Mouse (Mus musculus) liver, embryonic 14.5 days (tissue): ENCODE data around the gene Kalrn.

Experiments used
- CTCF ChIP-seq: IDR thresholded peaks from 2 replicates; pipeline ENCODE4 v1.5.1; 2016; ENCODE audit warnings: antibody characterized with exemption, low read depth, control low read depth
- EP300 ChIP-seq: IDR thresholded peaks from 2 replicates; pipeline ENCODE4 v1.6.1; 2016; ENCODE audit warnings: antibody characterized with exemption, low read depth

DNA sequence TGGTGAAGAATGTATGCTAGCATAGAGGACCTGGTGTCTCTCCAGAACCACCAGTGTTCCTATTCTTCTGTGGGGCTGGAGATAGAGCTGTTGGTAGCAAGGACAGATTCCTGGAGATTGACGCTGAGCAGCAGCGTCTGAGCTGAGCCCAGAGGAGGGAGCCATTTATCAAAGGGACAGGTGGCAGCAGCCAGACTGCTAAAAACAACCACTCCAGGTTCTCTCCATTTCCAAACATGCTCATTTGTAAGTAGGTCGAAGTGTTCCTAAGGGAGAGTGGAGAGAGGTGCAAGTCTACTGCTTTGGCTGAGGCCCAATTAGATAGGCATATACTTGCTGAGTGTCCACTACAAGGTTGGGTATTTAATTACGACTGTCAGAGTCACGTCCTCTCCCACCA is 470.6 kb downstream of the Kalrn start:
- TF ChIP-seq CTCF (no peak), EP300 (no peak)
